In genomic region chr13:32850156-32850555, GRCm38 (mm10) we compare ENCODE assay signal across 19 mouse cellular contexts. TPM values are rescaled to one million over a fixed set of nuclear protein-coding genes. Genes with fewer than 3 reads are reported as not detected.
DNase-seq lines count a peak whose midpoint lies in the region; ATAC-seq and TF ChIP-seq lines count a peak whose summit lies in the region.
"Had no signal": no experiment of that assay in that cellular context is flagged by ENCODE, and none has a peak within 500 bp of the region (broad histone marks: within the 10 kb centered on the region; RNA-seq: fewer than 3 reads in every experiment).

No protein-coding gene starts in this region.

- ATAC-seq in embryonic facial prominence, embryonic 14.5 days (ENCODE audit: low read depth): no peak
- no peak for ATAC-seq in kidney, postnatal 0 days (replicated peaks; ENCODE audit: low FRiP score, low read depth)
- ATAC-seq in liver, postnatal 0 days: no peak
- ATAC-seq: forebrain, embryonic 16.5 days had no signal

- no peak for TF ChIP-seq RAD21 in MEL (IDR thresholded peaks at IDR 0.05; ENCODE audit: low read depth, low read length)

- TF ChIP-seq EP300 in MEL (IDR thresholded peaks at IDR 0.05; ENCODE audit: low read depth in 1 of 2, low read length in 2 of 2): no peak
- no peak for TF ChIP-seq EP300 in liver, postnatal 0 days (IDR thresholded peaks at IDR 0.05; ENCODE audit: low read depth)

- H3K27ac ChIP-seq in embryonic facial prominence, embryonic 14.5 days (replicated peaks; ENCODE audit: low read depth, low read length): no peak overlapping the region
- H3K27ac ChIP-seq in embryonic facial prominence, embryonic 10.5 days (replicated peaks): no peak overlapping the region
- no peak overlapping the region for H3K27ac ChIP-seq in kidney, postnatal 0 days
- H3K27ac ChIP-seq in MEL (ENCODE audit: control insufficient read depth, low read depth, low read length): no peak overlapping the region
- no peak overlapping the region for H3K27ac ChIP-seq in liver, postnatal 0 days (ENCODE audit: low read depth)
- H3K27ac ChIP-seq: limb, embryonic 15.5 days; macrophage; neural tube, embryonic 15.5 days had no signal

- H3K4me2 ChIP-seq in embryonic facial prominence, embryonic 14.5 days (ENCODE audit: low read depth, low read length): no peak overlapping the region
- H3K4me2 ChIP-seq in kidney, postnatal 0 days (ENCODE audit: low read length): peak overlapping the region; percentile 5; the same call in 1 of the 2 replicates
- H3K4me2 ChIP-seq in liver, postnatal 0 days (ENCODE audit: low read depth, low read length): peak overlapping the region; percentile 52
- H3K4me2 ChIP-seq: neural tube, embryonic 15.5 days had no signal

- no peak for TF ChIP-seq CTCF in kidney, postnatal 0 days (IDR thresholded peaks at IDR 0.05; ENCODE audit: low read depth)
- no peak for TF ChIP-seq CTCF in MEL (IDR thresholded peaks at IDR 0.05 in 2 of 3, conservative IDR thresholded peaks at IDR 0.05 in 1 of 3; ENCODE audit: control insufficient read depth in 1 of 3, insufficient read depth in 1 of 3, low read depth in 2 of 3, low read length in 3 of 3, poor library complexity in 1 of 3, severe bottlenecking in 1 of 3)
- no peak for TF ChIP-seq CTCF in liver, postnatal 0 days (IDR thresholded peaks at IDR 0.05; ENCODE audit: low read depth)

- H3K79me2 ChIP-seq in MEL (ENCODE audit: control insufficient read depth, insufficient read depth, low read length, poor library complexity): no peaks in the 10 kb centered on the region

- 73% methylated on average over 1 of the region's 1 CpGs for WGBS in embryonic facial prominence, embryonic 14.5 days
- 66% methylated on average over 1 of the region's 1 CpGs for WGBS in embryonic facial prominence, embryonic 10.5 days
- WGBS in kidney, postnatal 0 days: 50% methylated on average over 1 of the region's 1 CpGs
- 44% methylated on average over 1 of the region's 1 CpGs for WGBS in liver, postnatal 0 days (ENCODE audit: insufficient replicate concordance)

- H3K9me3 ChIP-seq in embryonic facial prominence, embryonic 14.5 days (ENCODE audit: control insufficient read depth, low read length): no peaks in the 10 kb centered on the region
- H3K9me3 ChIP-seq in embryonic facial prominence, embryonic 10.5 days: no peaks in the 10 kb centered on the region
- H3K9me3 ChIP-seq in kidney, postnatal 0 days (replicated peaks; ENCODE audit: low read length): no peaks in the 10 kb centered on the region
- no peaks in the 10 kb centered on the region for H3K9me3 ChIP-seq in MEL (replicated peaks; ENCODE audit: insufficient read depth, low read length)
- H3K9me3 ChIP-seq in liver, postnatal 0 days (ENCODE audit: low read length): no peaks in the 10 kb centered on the region
- H3K9me3 ChIP-seq: limb, embryonic 15.5 days; neural tube, embryonic 15.5 days had no signal

- no peak for TF ChIP-seq POLR2A in MEL (IDR thresholded peaks at IDR 0.05; ENCODE audit: control insufficient read depth in 1 of 2, insufficient read depth in 1 of 2, low read depth in 1 of 2, low read length in 2 of 2, poor library complexity in 1 of 2)

- H3K27me3 ChIP-seq in embryonic facial prominence, embryonic 14.5 days (replicated peaks; ENCODE audit: control insufficient read depth, insufficient read depth, low read length): no peaks in the 10 kb centered on the region
- no peaks in the 10 kb centered on the region for H3K27me3 ChIP-seq in embryonic facial prominence, embryonic 10.5 days (replicated peaks; ENCODE audit: low read depth, poor library complexity, severe bottlenecking)
- H3K27me3 ChIP-seq in kidney, postnatal 0 days (ENCODE audit: insufficient read depth, low read length): no peaks in the 10 kb centered on the region
- H3K27me3 ChIP-seq in MEL (ENCODE audit: control insufficient read depth in 1 of 2, insufficient read depth in 2 of 2, low read length in 2 of 2): no peaks in the 10 kb centered on the region; a peak in 1 of 4 replicates
- H3K27me3 ChIP-seq in liver, postnatal 0 days (ENCODE audit: insufficient read depth, low read length): no peaks in the 10 kb centered on the region
- H3K27me3 ChIP-seq: limb, embryonic 15.5 days; neural tube, embryonic 15.5 days had no signal

- peak; percentile 35 for DNase-seq in embryonic facial prominence, embryonic 14.5 days (ENCODE audit: low spot score)
- DNase-seq in embryonic facial prominence, embryonic 10.5 days (ENCODE audit: low spot score): no peak
- no peak for DNase-seq in kidney, postnatal 0 days (ENCODE audit: low spot score)
- DNase-seq in kidney, adult 11 months: no peak
- DNase-seq in MEL (ENCODE audit: low read depth, low spot score): peak; percentile 64
- no peak for DNase-seq in liver, postnatal 0 days
- DNase-seq in thymus, adult 18-20 months: no peak
- DNase-seq in testis, postnatal 14 days (ENCODE audit: low spot score): no peak
- DNase-seq: cerebellum, adult 2 months; gastrocnemius, postnatal 14 days; retina, postnatal 1 day had no signal

- no peak overlapping the region for H3K4me3 ChIP-seq in embryonic facial prominence, embryonic 14.5 days (ENCODE audit: low read depth, low read length)
- H3K4me3 ChIP-seq in embryonic facial prominence, embryonic 10.5 days: no peak overlapping the region
- H3K4me3 ChIP-seq in kidney, postnatal 0 days (replicated peaks; ENCODE audit: low read depth, low read length): no peak overlapping the region
- H3K4me3 ChIP-seq in MEL (ENCODE audit: control insufficient read depth in 1 of 2, insufficient read depth in 1 of 2, low read depth in 2 of 2, low read length in 2 of 2): no peak overlapping the region
- peak overlapping the region; percentile 29 for H3K4me3 ChIP-seq in liver, postnatal 0 days (ENCODE audit: low read depth, low read length)
- H3K4me3 ChIP-seq: limb, embryonic 15.5 days; neural tube, embryonic 15.5 days had no signal

- no peaks in the 10 kb centered on the region; the same call in 1 of the 2 replicates for H3K4me1 ChIP-seq in embryonic facial prominence, embryonic 14.5 days (ENCODE audit: control insufficient read depth, insufficient read depth, low read length)
- H3K4me1 ChIP-seq in embryonic facial prominence, embryonic 10.5 days: no peaks in the 10 kb centered on the region
- H3K4me1 ChIP-seq in kidney, postnatal 0 days (replicated peaks; ENCODE audit: insufficient read depth, low read length): peaks cover 10% of the 10 kb centered on the region; the same call in 1 of the 2 replicates
- peaks cover 10 to 31% of the 10 kb centered on the region in 2 experiments for H3K4me1 ChIP-seq in MEL (ENCODE audit: control insufficient read depth in 1 of 2, insufficient read depth in 2 of 2, low read length in 2 of 2)
- peaks cover 18% of the 10 kb centered on the region for H3K4me1 ChIP-seq in liver, postnatal 0 days (ENCODE audit: insufficient read depth)

- H3K9ac ChIP-seq in embryonic facial prominence, embryonic 14.5 days (ENCODE audit: low read depth, low read length): no peak overlapping the region
- H3K9ac ChIP-seq in kidney, postnatal 0 days (ENCODE audit: low read depth, low read length): no peak overlapping the region
- no peak overlapping the region for H3K9ac ChIP-seq in MEL (ENCODE audit: control insufficient read depth, low read depth, low read length, poor library complexity, severe bottlenecking)
- H3K9ac ChIP-seq in liver, postnatal 0 days (replicated peaks): no peak overlapping the region
- H3K9ac ChIP-seq: limb, embryonic 15.5 days; neural tube, embryonic 15.5 days had no signal

- no peaks in the 10 kb centered on the region for H3K36me3 ChIP-seq in embryonic facial prominence, embryonic 14.5 days (ENCODE audit: control insufficient read depth, insufficient read depth, low read length)
- no peaks in the 10 kb centered on the region for H3K36me3 ChIP-seq in embryonic facial prominence, embryonic 10.5 days (replicated peaks)
- H3K36me3 ChIP-seq in kidney, postnatal 0 days (ENCODE audit: insufficient read depth, low read length): no peaks in the 10 kb centered on the region
- H3K36me3 ChIP-seq in MEL (ENCODE audit: control insufficient read depth in 1 of 2, insufficient read depth in 2 of 2, low read length in 2 of 2): peaks cover 0 to 15% of the 10 kb centered on the region in 2 experiments; a peak in 2 of 4 replicates
- H3K36me3 ChIP-seq in liver, postnatal 0 days (replicated peaks; ENCODE audit: insufficient read depth, low read length): no peaks in the 10 kb centered on the region
- H3K36me3 ChIP-seq: limb, embryonic 15.5 days; neural tube, embryonic 15.5 days had no signal

RNA-seq across cellular contexts. Expression of gene Serpinb1a, which starts 0.8 kb away (rescaled TPM):
- polyA plus RNA-seq in embryonic facial prominence, embryonic 14.5 days (2014; fragmentation: Nextera tagmentation; extraction: Ambion mirVana): 24.2 and 34.9 TPM in 2 replicates
- 0.67 and 1.2 TPM in 2 replicates for polyA plus RNA-seq in embryonic facial prominence, embryonic 10.5 days (2016; fragmentation: Nextera tagmentation; extraction: Ambion mirVana)
- polyA plus RNA-seq in kidney, postnatal 0 days (2015; fragmentation: Nextera tagmentation; extraction: Ambion mirVana): 18.5 and 18.7 TPM in 2 replicates
- total RNA-seq in MEL (2012; rRNA removed): 2.7 and 3.6 TPM in 2 replicates
- polyA plus RNA-seq in MEL (2012; ENCODE audit: insufficient read depth in 1 of 2, insufficient read length in 2 of 2, low read depth in 1 of 2, low replicate concordance in 2 of 2, missing spikeins in 1 of 2): 1 to 10 TPM in 1 of 2 experiments, not detected in 1; 6.8 TPM
- 50.4 and 50.7 TPM in 2 replicates for polyA plus RNA-seq in liver, postnatal 0 days (2015; fragmentation: Nextera tagmentation; extraction: Ambion mirVana)

RNA-seq across cellular contexts. Expression of gene D930007J09Rik, which starts 47.5 kb away (rescaled TPM):
- polyA plus RNA-seq in embryonic facial prominence, embryonic 14.5 days (2014; fragmentation: Nextera tagmentation; extraction: Ambion mirVana): not detected in 2 replicates
- polyA plus RNA-seq in embryonic facial prominence, embryonic 10.5 days (2016; fragmentation: Nextera tagmentation; extraction: Ambion mirVana): not detected in 2 replicates
- polyA plus RNA-seq in kidney, postnatal 0 days (2015; fragmentation: Nextera tagmentation; extraction: Ambion mirVana): not detected in 2 replicates
- 8.3 and 10.4 TPM in 2 replicates for total RNA-seq in MEL (2012; rRNA removed)
- polyA plus RNA-seq in MEL (2012; ENCODE audit: insufficient read depth in 1 of 2, insufficient read length in 2 of 2, low read depth in 1 of 2, low replicate concordance in 2 of 2, missing spikeins in 1 of 2): not detected
- not detected in 2 replicates for polyA plus RNA-seq in liver, postnatal 0 days (2015; fragmentation: Nextera tagmentation; extraction: Ambion mirVana)
- total RNA-seq: adrenal gland, adult 18-20 months; gastrocnemius, postnatal 14 days; heart, postnatal 25 days had no signal
- polyA plus RNA-seq: forebrain, embryonic 16.5 days; inflammation-experienced regulatory T-cells, adult 6 months; limb, embryonic 15.5 days; macrophage; neural tube, embryonic 15.5 days had no signal

RNA-seq across cellular contexts. Expression of gene Serpinb1c, which starts 47.9 kb away (rescaled TPM):
- polyA plus RNA-seq in embryonic facial prominence, embryonic 14.5 days (2014; fragmentation: Nextera tagmentation; extraction: Ambion mirVana): not detected in 2 replicates
- not detected in 2 replicates for polyA plus RNA-seq in embryonic facial prominence, embryonic 10.5 days (2016; fragmentation: Nextera tagmentation; extraction: Ambion mirVana)
- polyA plus RNA-seq in kidney, postnatal 0 days (2015; fragmentation: Nextera tagmentation; extraction: Ambion mirVana): not detected in 2 replicates
- not detected in 2 replicates for total RNA-seq in MEL (2012; rRNA removed)
- not detected for polyA plus RNA-seq in MEL (2012; ENCODE audit: insufficient read depth in 1 of 2, insufficient read length in 2 of 2, low read depth in 1 of 2, low replicate concordance in 2 of 2, missing spikeins in 1 of 2)
- not detected in 2 replicates for polyA plus RNA-seq in liver, postnatal 0 days (2015; fragmentation: Nextera tagmentation; extraction: Ambion mirVana)
- total RNA-seq: adrenal gland, adult 18-20 months had no signal
- polyA plus RNA-seq: brain, embryonic 14.5 days; forebrain, embryonic 16.5 days; inflammation-experienced regulatory T-cells, adult 6 months; limb, embryonic 15.5 days had no signal

RNA-seq across cellular contexts. Expression of gene Wrnip1, which starts 48.3 kb away (rescaled TPM):
- 27.8 and 27.9 TPM in 2 replicates for polyA plus RNA-seq in embryonic facial prominence, embryonic 14.5 days (2014; fragmentation: Nextera tagmentation; extraction: Ambion mirVana)
- 14.0 and 15.6 TPM in 2 replicates for polyA plus RNA-seq in embryonic facial prominence, embryonic 10.5 days (2016; fragmentation: Nextera tagmentation; extraction: Ambion mirVana)
- 19.4 and 25.8 TPM in 2 replicates for polyA plus RNA-seq in kidney, postnatal 0 days (2015; fragmentation: Nextera tagmentation; extraction: Ambion mirVana)
- 50.4 and 50.6 TPM in 2 replicates for total RNA-seq in MEL (2012; rRNA removed)
- 10 to 100 TPM in 1 of 2 experiments, not detected in 1; 38.8 TPM for polyA plus RNA-seq in MEL (2012; ENCODE audit: insufficient read depth in 1 of 2, insufficient read length in 2 of 2, low read depth in 1 of 2, low replicate concordance in 2 of 2, missing spikeins in 1 of 2)
- polyA plus RNA-seq in liver, postnatal 0 days (2015; fragmentation: Nextera tagmentation; extraction: Ambion mirVana): 7.9 and 12.2 TPM in 2 replicates

Comparison
In these comparisons a context has a peak if more than half of its experiments do, and no peak if none do; other contexts are left out.
1. DNase-seq: peak in embryonic facial prominence, embryonic 14.5 days (single experiment) and MEL (single experiment); none in embryonic facial prominence, embryonic 10.5 days (single experiment), kidney, postnatal 0 days (single experiment), kidney, adult 11 months (single experiment), liver, postnatal 0 days (single experiment), thymus, adult 18-20 months (0 of 2) and testis, postnatal 14 days (single experiment).